Mouse (Mus musculus) layer of hippocampus, postnatal 36 days (tissue): Measurements from ENCODE around the gene Ctbp2. TPM values are rescaled to one million over a fixed set of nuclear protein-coding genes. Genes with fewer than 3 reads are reported as not detected.
A peak's percentile ranks its signal among the peaks of the same experiment; 100 is the strongest.

Experiments used
- DNase-seq, 2 experiments: peaks; one replicate each; pipeline ENCODE4 v3.0.0; 2022
- total RNA-seq, 2 experiments: library from RNA; stranded (reverse); gene quantifications; 2 replicates each; pipeline ENCODE4 v1.2.3; 2021

Ctbp2 gene
- total RNA-seq = 10 to 100 TPM; 50.2 to 57.2 TPM

- peak in 1 of 2 experiments; percentile 66 for DNase-seq
These were observed at the start of gene Ctbp2 for GRCm38 (mm10) chr7:133123999-133124700. Ctbp2 (minus strand) TSS chr7:133124354.

GRCm38 (mm10) chr7:133171403-133172032, 47.4 kb upstream of the Ctbp2 start:
- no peak for DNase-seq

GRCm38 (mm10) chr7:133168928-133169327, 44.8 kb upstream of the Ctbp2 start:
- no peak for DNase-seq

GRCm38 (mm10) chr7:133167903-133168302, 43.7 kb upstream of the Ctbp2 start:
- no peak for DNase-seq

DNA sequence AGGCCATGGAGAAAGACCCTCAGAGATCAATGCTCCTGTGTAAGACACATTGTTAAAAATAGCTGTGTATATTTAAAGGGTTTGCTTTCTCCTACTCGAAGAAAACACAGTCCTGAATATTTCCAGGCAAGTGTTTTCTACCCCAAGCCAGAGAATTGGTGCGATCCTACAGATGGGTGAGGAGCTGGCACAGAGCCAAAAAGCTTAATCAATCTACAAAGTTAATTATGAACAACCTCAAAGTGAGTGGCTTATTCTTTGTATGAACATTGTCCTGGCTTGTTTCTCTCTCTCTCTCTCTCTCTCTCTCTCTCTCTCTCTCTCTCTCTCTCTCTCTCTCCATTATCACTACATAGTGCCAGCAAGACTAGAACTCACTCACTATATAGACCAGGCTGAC, 40.6 kb upstream of the Ctbp2 start:
- DNase-seq = no peak

DNA sequence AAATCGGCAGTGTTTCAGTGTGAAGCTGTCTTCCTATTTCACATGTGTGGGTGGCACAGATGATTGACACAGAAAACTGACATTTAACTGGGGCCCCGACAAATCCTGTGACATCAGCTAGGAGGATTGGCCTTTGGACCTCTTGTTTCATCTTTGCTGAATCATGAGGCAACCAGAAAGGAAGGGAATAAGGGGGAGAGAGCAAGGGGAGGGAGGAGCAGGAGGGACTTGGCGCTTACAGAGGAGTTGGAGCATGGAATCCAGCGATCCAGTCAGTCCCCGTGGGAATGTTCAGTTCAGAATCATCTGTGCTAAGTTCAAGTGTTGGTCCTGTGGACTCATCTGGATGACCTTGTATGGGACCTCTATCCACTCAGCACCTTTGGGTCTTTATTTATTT, 38.9 kb upstream of the Ctbp2 start:
- peak in 1 of 2 experiments; percentile 12 for DNase-seq

GRCm38 (mm10) chr7:133162131-133162530, 38.0 kb upstream of the Ctbp2 start:
- no peak for DNase-seq

DNA sequence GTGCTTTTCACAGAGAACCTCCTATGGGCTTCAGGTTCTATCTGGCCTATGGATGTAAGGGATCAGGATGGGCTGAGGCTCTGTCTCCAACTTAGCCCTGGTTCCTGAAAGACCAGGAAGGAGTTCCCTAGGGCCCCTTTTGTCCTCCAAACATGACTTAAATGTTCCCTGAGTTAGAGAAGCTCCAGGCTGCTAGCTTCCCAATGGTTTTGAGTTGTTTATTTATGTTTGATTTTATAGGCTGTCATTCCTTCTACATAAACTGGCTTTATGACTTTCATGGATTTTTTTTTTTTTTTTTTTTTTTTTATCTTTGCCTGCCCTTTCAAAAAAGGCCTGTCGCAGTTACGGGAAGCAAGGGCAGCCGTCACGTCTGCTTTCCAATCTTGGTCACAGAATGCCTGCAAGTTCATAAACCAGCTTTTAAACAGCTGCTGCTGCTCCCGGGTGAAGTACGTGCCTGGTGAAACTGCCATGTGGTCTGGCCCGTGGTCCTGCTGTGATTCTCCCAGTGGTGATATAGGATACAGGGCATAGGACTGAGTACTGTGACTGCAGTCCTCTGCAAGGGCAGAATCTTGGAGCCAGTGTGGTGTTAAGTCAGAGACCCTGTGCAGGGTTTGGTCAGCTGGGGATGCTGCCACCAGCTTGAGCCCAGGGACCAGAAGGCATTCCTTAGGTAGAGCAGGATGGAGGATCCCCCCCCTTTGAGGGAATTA, 37.4 kb upstream of the Ctbp2 start:
- DNase-seq = no peak

GRCm38 (mm10) chr7:133159519-133159918, 35.4 kb upstream of the Ctbp2 start:
- DNase-seq = no peak

DNA sequence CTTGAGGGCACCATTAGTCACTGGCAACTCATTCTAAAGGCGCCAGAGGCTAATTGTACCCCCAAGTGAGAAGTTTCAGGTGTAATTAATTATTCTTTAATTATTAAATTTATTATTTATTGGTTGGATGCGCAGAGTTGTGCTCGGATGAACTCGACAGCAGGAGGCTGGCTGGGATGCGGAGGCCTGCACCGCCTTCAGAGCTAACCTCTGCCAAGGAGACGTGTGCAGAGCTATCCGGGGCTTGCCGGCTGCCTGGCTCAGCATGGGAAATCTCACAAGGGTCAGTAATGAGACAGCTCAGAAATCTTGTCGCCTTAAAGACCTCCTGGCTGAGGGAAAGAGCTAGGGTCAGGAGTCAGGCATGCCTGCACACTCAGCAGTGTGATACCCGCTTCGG, 31.5 kb upstream of the Ctbp2 start:
- no peak for DNase-seq

DNA sequence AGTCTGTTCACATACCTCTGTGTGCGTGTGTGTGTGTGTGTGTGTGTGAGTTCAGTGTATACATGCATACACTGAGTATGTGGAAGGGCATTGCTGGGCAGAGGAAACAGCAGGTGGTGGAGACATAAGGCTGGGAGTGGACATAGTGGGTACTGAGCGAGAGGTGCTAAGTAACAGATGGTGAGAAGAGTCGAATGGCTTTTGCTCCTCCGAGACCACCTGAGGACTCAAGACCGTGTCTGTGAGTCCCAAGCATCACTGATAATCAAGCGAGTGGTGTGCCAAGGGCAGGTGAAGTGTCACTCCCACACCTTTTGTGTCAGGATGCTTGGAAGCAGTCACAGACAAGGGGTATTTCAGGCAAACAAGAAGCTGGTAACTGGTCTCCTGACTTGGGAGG, 30.7 kb upstream of the Ctbp2 start:
- no peak for DNase-seq

GRCm38 (mm10) chr7:133139689-133140336, 15.7 kb upstream of the Ctbp2 start:
- no peak for DNase-seq

GRCm38 (mm10) chr7:133133552-133133951, 9.4 kb upstream of the Ctbp2 start:
- DNase-seq = no peak

GRCm38 (mm10) chr7:133132702-133133101, 8.5 kb upstream of the Ctbp2 start:
- no peak for DNase-seq

- no peak for DNase-seq
These were observed 739 bp upstream of the Ctbp2 start for GRCm38 (mm10) chr7:133124701-133125485.

- peak; percentile 28 to 62 for DNase-seq
These were observed 733 bp downstream of the Ctbp2 start, which contains the start of gene Fgfr2 for GRCm38 (mm10) chr7:133123244-133123998. Fgfr2 (minus strand) TSS chr7:133123350.

- peak; percentile 41 to 45 for DNase-seq
These were observed 1.5 kb downstream of the Ctbp2 start for GRCm38 (mm10) chr7:133122379-133123243.

DNA sequence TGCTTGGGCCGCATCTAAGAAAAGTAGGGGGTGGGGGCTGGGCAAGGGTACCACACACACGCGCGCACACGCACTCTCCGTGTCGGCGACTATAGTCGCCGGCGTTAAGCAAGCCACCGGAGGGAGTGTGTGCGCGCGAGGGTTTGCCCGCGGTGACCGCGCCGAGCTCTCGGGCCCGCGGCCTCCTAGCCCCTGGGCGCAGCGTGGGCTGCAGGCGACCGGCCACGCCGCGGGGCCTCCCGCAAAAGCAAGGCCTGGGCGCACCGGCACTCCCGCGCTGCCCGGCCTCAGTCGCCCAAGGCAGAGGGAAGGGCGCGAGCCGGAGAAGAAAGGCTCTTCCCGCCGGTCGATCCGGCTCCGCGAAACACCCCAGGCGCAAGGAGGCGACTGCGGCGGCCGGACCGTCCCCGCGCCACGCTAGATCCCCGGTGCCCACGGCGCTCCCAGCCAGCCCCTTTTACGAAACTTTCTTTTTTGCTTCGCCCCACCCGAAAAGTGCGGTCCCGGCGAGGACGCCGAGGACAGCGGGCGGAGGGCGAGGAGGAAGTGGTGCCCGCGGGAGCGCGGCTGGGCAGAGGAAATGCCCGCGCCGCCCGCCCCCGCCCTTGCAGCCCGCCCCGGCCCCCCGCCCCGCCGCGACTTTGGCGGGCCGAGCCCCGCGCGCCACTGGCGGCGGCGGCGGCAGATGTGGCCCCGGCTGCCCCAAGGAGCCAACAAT, 2.3 kb downstream of the Ctbp2 start:
- DNase-seq = peak; percentile 32

DNA sequence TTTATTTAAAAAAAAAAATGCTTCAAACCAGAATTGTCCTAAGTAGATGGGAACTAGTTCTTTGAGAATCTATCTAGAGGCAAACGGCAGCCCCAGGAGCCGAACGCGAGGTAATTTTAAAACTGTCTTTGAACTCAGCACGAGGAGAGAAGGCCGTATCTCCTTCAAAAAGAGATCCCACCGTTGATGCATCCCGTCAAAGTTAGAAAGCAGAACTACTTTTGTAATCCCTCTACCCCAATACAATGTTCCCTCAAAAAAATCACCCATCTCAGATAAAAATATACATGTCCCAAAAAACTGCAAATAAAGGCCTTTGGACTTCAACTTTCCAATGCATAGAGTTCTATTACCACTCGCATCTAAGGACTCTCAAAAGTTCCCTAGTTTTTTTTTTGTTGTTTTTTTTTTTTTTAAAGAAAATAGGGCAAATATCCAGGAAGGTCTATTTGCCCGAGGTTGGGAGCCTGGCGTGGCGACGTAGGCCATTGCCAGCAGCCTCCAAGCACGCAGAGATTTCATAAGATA, 3.0 kb downstream of the Ctbp2 start:
- no peak for DNase-seq
